ENCODE assay signal across 14 mouse cellular contexts in genomic region chr19:31678324-31678723, GRCm38 (mm10).
DNase-seq lines count a peak whose midpoint lies in the region; ATAC-seq lines count a peak whose summit lies in the region.
"Had no signal": no experiment of that assay in that cellular context is flagged by ENCODE, and none has a peak within 500 bp of the region (broad histone marks: within the 10 kb centered on the region; RNA-seq: fewer than 3 reads in every experiment).

No protein-coding gene starts in this region.

- no peaks in the 10 kb centered on the region for H3K36me3 ChIP-seq in heart, embryonic 12.5 days
- H3K36me3 ChIP-seq: heart, embryonic 15.5 days; midbrain, embryonic 12.5 days; neural tube, embryonic 15.5 days had no signal

- H3K4me3 ChIP-seq in heart, embryonic 12.5 days = no peak overlapping the region
- H3K4me3 ChIP-seq: heart, embryonic 15.5 days; midbrain, embryonic 12.5 days; neural tube, embryonic 15.5 days had no signal

- no peaks in the 10 kb centered on the region for H3K9me3 ChIP-seq in heart, embryonic 12.5 days (replicated peaks)
- H3K9me3 ChIP-seq: heart, embryonic 15.5 days; midbrain, embryonic 12.5 days; neural tube, embryonic 15.5 days had no signal

- no peak overlapping the region for H3K4me2 ChIP-seq in heart, embryonic 12.5 days
- H3K4me2 ChIP-seq: heart, embryonic 15.5 days; midbrain, embryonic 12.5 days; neural tube, embryonic 15.5 days had no signal

- no peaks in the 10 kb centered on the region for H3K4me1 ChIP-seq in heart, embryonic 12.5 days (replicated peaks)
- H3K4me1 ChIP-seq: heart, embryonic 15.5 days; midbrain, embryonic 12.5 days; neural tube, embryonic 15.5 days had no signal

- no peak for ATAC-seq in heart, embryonic 12.5 days (ENCODE audit: insufficient number of reproducible peaks, low FRiP score)
- ATAC-seq: inflammation-experienced regulatory T-cells, adult 6 months had no signal

- H3K27ac ChIP-seq in heart, embryonic 12.5 days (ENCODE audit: poor library complexity, severe bottlenecking) = no peak overlapping the region
- H3K27ac ChIP-seq: heart, embryonic 15.5 days; midbrain, embryonic 12.5 days; neural tube, embryonic 15.5 days had no signal

- WGBS in heart, embryonic 12.5 days = 45% methylated on average over 5 of the region's 5 CpGs

- no peaks in the 10 kb centered on the region for H3K27me3 ChIP-seq in heart, embryonic 12.5 days (replicated peaks)
- H3K27me3 ChIP-seq: heart, embryonic 15.5 days; midbrain, embryonic 12.5 days; neural tube, embryonic 15.5 days had no signal

- peak; percentile 46 for DNase-seq in embryo, embryonic 10 days (ENCODE audit: low spot score)
- no peak for DNase-seq in embryo, embryonic 9.5 days (ENCODE audit: extremely low spot score)
- peak; percentile 37 for DNase-seq in kidney, postnatal 10 days
- DNase-seq in kidney, postnatal 14 days = no peak
- DNase-seq in ES-CJ7 (ENCODE audit: low read depth, low spot score) = peak; percentile 11
- DNase-seq in embryo, embryonic 11 days = peak; percentile 43
- no peak for DNase-seq in heart, adult 9 months (ENCODE audit: low spot score in 2 of 2)
- DNase-seq: cerebellum, postnatal 25 days; right cerebral cortex, postnatal 4 days had no signal

- H3K9ac ChIP-seq in heart, embryonic 12.5 days = no peak overlapping the region
- H3K9ac ChIP-seq: heart, embryonic 15.5 days; midbrain, embryonic 12.5 days; neural tube, embryonic 15.5 days had no signal

Comparison
In these comparisons a context has a peak if more than half of its experiments do, and no peak if none do; other contexts are left out.
1. DNase-seq: peak in embryo, embryonic 10 days (single experiment), kidney, postnatal 10 days (single experiment), ES-CJ7 (single experiment) and embryo, embryonic 11 days (single experiment); none in embryo, embryonic 9.5 days (single experiment), kidney, postnatal 14 days (single experiment) and heart, adult 9 months (0 of 2).